Mouse (Mus musculus) C3H10T1/2 (cell line): ENCODE data around the gene 1700029H14Rik. TPM values are rescaled to one million over a fixed set of nuclear protein-coding genes. Genes with fewer than 3 reads are reported as not detected.

ENCODE experiments used
- polyA plus RNA-seq, 2 experiments: library from polyadenylated mRNA; unstranded; fragments of >200 nt; fragmentation: generic; extraction: Trizol; gene quantifications; one replicate each; pipeline ENCODE4 v1.2.1; 2012; ENCODE audit warnings: missing spikeins in 2 of 2

Gene 1700029H14Rik
- polyA plus RNA-seq = not detected

GRCm38 (mm10) chr8:13562118-13562517, at the start of gene 1700029H14Rik:
Gene 1700029H14Rik, minus strand, starts transcription at chr8:13562461.

Other genes with a start within 250 kb of the 1700029H14Rik start
- 10 to 100 TPM; 11.5 to 33.5 TPM for gene Tfdp1, start 223.7 kb downstream of the 1700029H14Rik start, polyA plus RNA-seq
- not detected for gene Atp4b, start 165.6 kb downstream of the 1700029H14Rik start, polyA plus RNA-seq
- gene Grk1, start 157.4 kb downstream of the 1700029H14Rik start, polyA plus RNA-seq = under 1 TPM in 1 of 2 experiments, not detected in 1; under 0.01 TPM
- gene Tmem255b, start 127.3 kb downstream of the 1700029H14Rik start, polyA plus RNA-seq = not detected
- gene Gas6, start 68.0 kb downstream of the 1700029H14Rik start, polyA plus RNA-seq = 1 to 10 TPM in 1 of 2 experiments, under 1 TPM in 1; 0.07 to 1.8 TPM
- gene Rasa3, start 115.1 kb upstream of the 1700029H14Rik start, polyA plus RNA-seq = 10 to 100 TPM; 10.2 to 22.0 TPM
- under 1 TPM in 1 of 2 experiments, not detected in 1; 0.14 TPM for gene Cfap97d2, start 143.4 kb upstream of the 1700029H14Rik start, polyA plus RNA-seq
- 10 to 100 TPM; 10.5 to 69.3 TPM for gene Cdc16, start 195.2 kb upstream of the 1700029H14Rik start, polyA plus RNA-seq
- gene Upf3a, start 223.2 kb upstream of the 1700029H14Rik start, polyA plus RNA-seq = 10 to 100 TPM; 12.2 to 32.1 TPM